Mouse (Mus musculus) lung, embryonic 15.5 days (tissue): ENCODE data around the gene Tmem220. TPM values are rescaled to one million over a fixed set of nuclear protein-coding genes. Genes with fewer than 3 reads are reported as not detected.

Experiments used
- polyA plus RNA-seq: library from polyadenylated mRNA; unstranded; fragments of >200 nt; fragmentation: Nextera tagmentation; extraction: Ambion mirVana; gene quantifications from 2 replicates; pipeline ENCODE4 v1.2.1, GENCODE M21; 2015

Gene Tmem220
- polyA plus RNA-seq, 1 experiment from 2014 or later: 1.8 TPM

Other genes starting within 250 kb of the Tmem220 start
- gene Pirt, start 113.2 kb upstream of the Tmem220 start, polyA plus RNA-seq: 0.73 and 1.3 TPM in 2 replicates
- gene Tmem238l, start 68.5 kb upstream of the Tmem220 start, polyA plus RNA-seq: not detected in 2 replicates
- 25.7 and 28.5 TPM in 2 replicates for gene Adprm, start 27.4 kb downstream of the Tmem220 start, polyA plus RNA-seq
- 17.2 TPM in 2 replicates for gene Sco1, start 27.5 kb downstream of the Tmem220 start, polyA plus RNA-seq
- 0.59 and 1.9 TPM in 2 replicates for gene Myh3, start 53.1 kb downstream of the Tmem220 start, polyA plus RNA-seq
- not detected in 2 replicates for gene Myh2, start 145.9 kb downstream of the Tmem220 start, polyA plus RNA-seq
- 0.09 and 0.10 TPM in 2 replicates for gene Myh1, start 174.9 kb downstream of the Tmem220 start, polyA plus RNA-seq
- gene Myh4, start 212.9 kb downstream of the Tmem220 start, polyA plus RNA-seq: 0.02 TPM in 1 of 2 replicates, not detected in the other